Mouse (Mus musculus) liver, adult 2 months (tissue): Measurements from ENCODE around the gene Gm26897.

Experiments
- CTCF ChIP-seq: fragments of 200-500 bp; IDR thresholded peaks from 2 replicates; pipeline ENCODE4 v1.5.1; 2011; ENCODE audit warnings: low read depth, low read length, control low read depth
- POLR2A ChIP-seq: fragments of 200-500 bp; IDR thresholded peaks from 2 replicates; pipeline ENCODE4 v1.6.1; 2011; ENCODE audit warnings: low read length, control low read depth; ENCODE audit not compliant: insufficient read depth; ENCODE audit errors: extremely low read depth

GRCm38 (mm10) chr5:111779776-111780485 lies 46.2 kb downstream of the Gm26897 start:
- TF ChIP-seq POLR2A = no peak
- no peak for TF ChIP-seq CTCF
